22 mouse cellular contexts compared by ENCODE assay signal in genomic region chr2:12808466-12808865, GRCm38 (mm10).
DNase-seq lines count a peak whose midpoint lies in the region; ATAC-seq lines count a peak whose summit lies in the region.
"Had no signal": no experiment of that assay in that cellular context is flagged by ENCODE, and none has a peak within 500 bp of the region (broad histone marks: within the 10 kb centered on the region; RNA-seq: fewer than 3 reads in every experiment).

No protein-coding gene starts in this region.

- no peaks in the 10 kb centered on the region for H3K36me3 ChIP-seq in forebrain, embryonic 14.5 days (ENCODE audit: control insufficient read depth, insufficient read depth, low read length)
- no peaks in the 10 kb centered on the region for H3K36me3 ChIP-seq in forebrain, embryonic 12.5 days (replicated peaks)
- H3K36me3 ChIP-seq: embryonic facial prominence, embryonic 15.5 days; heart, embryonic 10.5 days; heart, embryonic 15.5 days; hindbrain, embryonic 15.5 days had no signal

- 64% methylated on average over 5 of the region's 5 CpGs for WGBS in forebrain, embryonic 14.5 days
- WGBS in forebrain, embryonic 12.5 days = 81% methylated on average over 5 of the region's 5 CpGs

- peak; percentile 40; the same call in 1 of the 2 replicates for ATAC-seq in forebrain, embryonic 14.5 days
- ATAC-seq in forebrain, embryonic 12.5 days (ENCODE audit: low FRiP score) = no peak
- ATAC-seq: activated CD4-positive, CD25-positive, alpha-beta regulatory T cell, adult 4 months; intestine, embryonic 16.5 days; Patski had no signal

- no peaks in the 10 kb centered on the region for H3K27me3 ChIP-seq in forebrain, embryonic 14.5 days (replicated peaks; ENCODE audit: control insufficient read depth, insufficient read depth, low read length)
- H3K27me3 ChIP-seq in forebrain, embryonic 12.5 days = no peaks in the 10 kb centered on the region
- H3K27me3 ChIP-seq: embryonic facial prominence, embryonic 15.5 days; heart, embryonic 15.5 days; hindbrain, embryonic 15.5 days had no signal

- no peak overlapping the region for H3K4me2 ChIP-seq in forebrain, embryonic 14.5 days (ENCODE audit: low read length)
- H3K4me2 ChIP-seq in forebrain, embryonic 12.5 days = no peak overlapping the region
- H3K4me2 ChIP-seq: embryonic facial prominence, embryonic 15.5 days; heart, embryonic 15.5 days; hindbrain, embryonic 15.5 days had no signal

- H3K27ac ChIP-seq in forebrain, embryonic 14.5 days (ENCODE audit: low read depth, low read length) = no peak overlapping the region
- H3K27ac ChIP-seq in forebrain, embryonic 12.5 days = no peak overlapping the region
- H3K27ac ChIP-seq: embryonic facial prominence, embryonic 15.5 days; heart, embryonic 10.5 days; heart, embryonic 15.5 days; hindbrain, embryonic 15.5 days had no signal

- H3K9me3 ChIP-seq in forebrain, embryonic 14.5 days (replicated peaks; ENCODE audit: control insufficient read depth, low read length) = no peaks in the 10 kb centered on the region
- no peaks in the 10 kb centered on the region for H3K9me3 ChIP-seq in forebrain, embryonic 12.5 days
- H3K9me3 ChIP-seq: embryonic facial prominence, embryonic 15.5 days; heart, embryonic 10.5 days; heart, embryonic 15.5 days; hindbrain, embryonic 15.5 days had no signal

- no peak overlapping the region for H3K9ac ChIP-seq in forebrain, embryonic 14.5 days (ENCODE audit: low read length)
- H3K9ac ChIP-seq in forebrain, embryonic 12.5 days = no peak overlapping the region
- H3K9ac ChIP-seq: embryonic facial prominence, embryonic 15.5 days; heart, embryonic 15.5 days; hindbrain, embryonic 15.5 days had no signal

- H3K4me3 ChIP-seq in forebrain, embryonic 14.5 days (ENCODE audit: low read depth, low read length) = no peak overlapping the region
- H3K4me3 ChIP-seq in forebrain, embryonic 12.5 days (replicated peaks) = no peak overlapping the region
- H3K4me3 ChIP-seq: embryonic facial prominence, embryonic 15.5 days; erythroblast, embryonic 14.5 days; heart, embryonic 10.5 days; heart, embryonic 15.5 days; hindbrain, embryonic 15.5 days had no signal

- peak; percentile 57 for DNase-seq in forebrain, embryonic 14.5 days (ENCODE audit: low spot score)
- DNase-seq in layer of hippocampus, adult 11-12 months (ENCODE audit: low spot score) = peak; percentile 49
- DNase-seq in layer of hippocampus, postnatal 25 days (ENCODE audit: extremely low spot score in 1 of 2, low spot score in 1 of 2) = no peak
- DNase-seq in layer of hippocampus, adult 8-10 months (ENCODE audit: low spot score in 2 of 2) = peak; percentile 52 to 56
- DNase-seq in telencephalon, adult 2 months (ENCODE audit: low read depth, low spot score) = peak; percentile 22
- DNase-seq in Muller cell, postnatal 12 days (ENCODE audit: inconsistent ontology term) = no peak
- no peak for DNase-seq in heart, postnatal 25 days (ENCODE audit: low spot score)
- DNase-seq: adrenal gland, postnatal 14 days; cerebellum, adult 2 months; cerebellum, postnatal 10 days; gastrocnemius, postnatal 36 days; heart, adult 18-20 months; heart, postnatal 36 days had no signal

- intact Hi-C loops in heart, postnatal 25 days (cut with DNase I) = no loop called here

- H3K4me1 ChIP-seq in forebrain, embryonic 14.5 days (ENCODE audit: control insufficient read depth, insufficient read depth, low read length) = no peaks in the 10 kb centered on the region
- no peaks in the 10 kb centered on the region for H3K4me1 ChIP-seq in forebrain, embryonic 12.5 days
- H3K4me1 ChIP-seq: embryonic facial prominence, embryonic 15.5 days; heart, embryonic 10.5 days; heart, embryonic 15.5 days; hindbrain, embryonic 15.5 days had no signal

Comparison
In these comparisons a context has a peak if more than half of its experiments do, and no peak if none do; other contexts are left out.
1. DNase-seq: peak in forebrain, embryonic 14.5 days (single experiment), layer of hippocampus, adult 11-12 months (single experiment), layer of hippocampus, adult 8-10 months (2 of 2) and telencephalon, adult 2 months (single experiment); none in layer of hippocampus, postnatal 25 days (0 of 2), Muller cell, postnatal 12 days (single experiment) and heart, postnatal 25 days (single experiment).